Comparison of ENCODE assay signal across 25 mouse cellular contexts in genomic region chr5:147623747-147624146, GRCm38 (mm10).
DNase-seq lines count a peak whose midpoint lies in the region; ATAC-seq and TF ChIP-seq lines count a peak whose summit lies in the region.
"Had no signal": no experiment of that assay in that cellular context is flagged by ENCODE, and none has a peak within 500 bp of the region (broad histone marks: within the 10 kb centered on the region; RNA-seq: fewer than 3 reads in every experiment).

No protein-coding gene starts in this region.

- no peaks in the 10 kb centered on the region for H3K27me3 ChIP-seq in heart, embryonic 13.5 days (replicated peaks)
- no peaks in the 10 kb centered on the region for H3K27me3 ChIP-seq in lung, embryonic 14.5 days (ENCODE audit: insufficient read depth, low read length)
- no peaks in the 10 kb centered on the region for H3K27me3 ChIP-seq in intestine, embryonic 16.5 days (replicated peaks; ENCODE audit: control insufficient read depth, insufficient read depth, low read length)
- no peaks in the 10 kb centered on the region for H3K27me3 ChIP-seq in stomach, embryonic 15.5 days (replicated peaks)
- H3K27me3 ChIP-seq in hindbrain, embryonic 12.5 days = no peaks in the 10 kb centered on the region
- H3K27me3 ChIP-seq: limb, embryonic 13.5 days; midbrain, embryonic 15.5 days had no signal

- ATAC-seq in heart, embryonic 13.5 days (ENCODE audit: extremely low read depth, insufficient number of reproducible peaks, low FRiP score, low TSS enrichment) = no peak
- no peak for ATAC-seq in lung, embryonic 14.5 days (ENCODE audit: insufficient read depth)
- ATAC-seq in intestine, embryonic 16.5 days = no peak
- peak; percentile 56 for ATAC-seq in stomach, embryonic 15.5 days (ENCODE audit: insufficient read depth, low FRiP score, low read depth)
- ATAC-seq in hindbrain, embryonic 12.5 days (ENCODE audit: low FRiP score) = no peak
- ATAC-seq: CD4-positive, CD25-positive, alpha-beta regulatory T cell, adult 4 months; forebrain, embryonic 14.5 days; midbrain, embryonic 15.5 days had no signal

- peak overlapping the region; percentile 62; the same call in 1 of the 2 replicates for H3K9ac ChIP-seq in heart, embryonic 13.5 days
- H3K9ac ChIP-seq in lung, embryonic 14.5 days = no peak overlapping the region
- H3K9ac ChIP-seq in intestine, embryonic 16.5 days (ENCODE audit: low read depth, low read length) = no peak overlapping the region
- H3K9ac ChIP-seq in stomach, embryonic 15.5 days = no peak overlapping the region
- no peak overlapping the region for H3K9ac ChIP-seq in hindbrain, embryonic 12.5 days
- H3K9ac ChIP-seq: hindbrain, embryonic 14.5 days; limb, embryonic 13.5 days; midbrain, embryonic 15.5 days had no signal

- DNase-seq in heart, adult 11 months = no peak
- DNase-seq in lung, embryonic 14.5 days = no peak
- no peak for DNase-seq in lung, postnatal 25 days (ENCODE audit: low spot score)
- DNase-seq: adrenal gland, postnatal 14 days; cerebellum, adult 11 months; cerebellum, adult 9-10 months; cerebellum, postnatal 36 days; gastrocnemius, postnatal 25 days; heart, adult 2 months; kidney, adult 2 months; kidney, postnatal 36 days; lung, postnatal 10 days; right cerebral cortex, postnatal 25 days; thymus, postnatal 25 days had no signal

- H3K27ac ChIP-seq in heart, embryonic 13.5 days (replicated peaks) = peak overlapping the region; percentile 34; the same call in 1 of the 2 replicates
- H3K27ac ChIP-seq in lung, embryonic 14.5 days (ENCODE audit: low read depth) = no peak overlapping the region
- no peak overlapping the region for H3K27ac ChIP-seq in intestine, embryonic 16.5 days (ENCODE audit: low read length)
- no peak overlapping the region for H3K27ac ChIP-seq in stomach, embryonic 15.5 days
- no peak overlapping the region for H3K27ac ChIP-seq in hindbrain, embryonic 12.5 days
- H3K27ac ChIP-seq: heart, adult 2 months; hindbrain, embryonic 14.5 days; layer of hippocampus, adult 2 months; limb, embryonic 13.5 days; midbrain, embryonic 15.5 days had no signal

- WGBS in heart, embryonic 13.5 days = 18% methylated on average over 10 of the region's 10 CpGs
- 42% methylated on average over 10 of the region's 10 CpGs for WGBS in lung, embryonic 14.5 days
- 53% methylated on average over 10 of the region's 10 CpGs for WGBS in intestine, embryonic 16.5 days
- WGBS in stomach, embryonic 15.5 days = 50% methylated on average over 10 of the region's 10 CpGs
- 88% methylated on average over 10 of the region's 10 CpGs for WGBS in hindbrain, embryonic 12.5 days

- no peak for TF ChIP-seq CTCF in lung, embryonic 14.5 days (IDR thresholded peaks at IDR 0.05; ENCODE audit: low read depth)

- H3K4me1 ChIP-seq in heart, embryonic 13.5 days = peaks cover 27% of the 10 kb centered on the region
- peaks cover 3% of the 10 kb centered on the region; the same call in 1 of the 2 replicates for H3K4me1 ChIP-seq in lung, embryonic 14.5 days (ENCODE audit: insufficient read depth)
- H3K4me1 ChIP-seq in intestine, embryonic 16.5 days (ENCODE audit: control insufficient read depth, insufficient read depth, low read length) = 0 out of 2 replicates have a peak, but pooled peaks cover 7% of the 10 kb centered on the region
- H3K4me1 ChIP-seq in stomach, embryonic 15.5 days = no peaks in the 10 kb centered on the region
- peaks cover 3% of the 10 kb centered on the region for H3K4me1 ChIP-seq in hindbrain, embryonic 12.5 days

- peaks cover 12% of the 10 kb centered on the region; the same call in 1 of the 2 replicates for H3K9me3 ChIP-seq in heart, embryonic 13.5 days
- no peaks in the 10 kb centered on the region for H3K9me3 ChIP-seq in lung, embryonic 14.5 days (ENCODE audit: low read depth, low read length)
- H3K9me3 ChIP-seq in intestine, embryonic 16.5 days (ENCODE audit: control insufficient read depth, low read length) = no peaks in the 10 kb centered on the region
- H3K9me3 ChIP-seq in stomach, embryonic 15.5 days = no peaks in the 10 kb centered on the region
- 0 out of 2 replicates have a peak, but pooled peaks cover 4% of the 10 kb centered on the region for H3K9me3 ChIP-seq in hindbrain, embryonic 12.5 days (replicated peaks)
- H3K9me3 ChIP-seq: limb, embryonic 13.5 days; midbrain, embryonic 15.5 days had no signal

- H3K4me2 ChIP-seq in heart, embryonic 13.5 days = peak overlapping the region; percentile 62
- H3K4me2 ChIP-seq in lung, embryonic 14.5 days = peak overlapping the region; percentile 27; the same call in 1 of the 2 replicates
- peak overlapping the region; percentile 41 for H3K4me2 ChIP-seq in intestine, embryonic 16.5 days (ENCODE audit: low read depth, low read length)
- peak overlapping the region; percentile 14 for H3K4me2 ChIP-seq in stomach, embryonic 15.5 days
- no peak overlapping the region for H3K4me2 ChIP-seq in hindbrain, embryonic 12.5 days (replicated peaks)
- H3K4me2 ChIP-seq: hindbrain, embryonic 14.5 days; limb, embryonic 13.5 days; liver, embryonic 11.5 days; midbrain, embryonic 15.5 days had no signal

- H3K4me3 ChIP-seq in heart, embryonic 13.5 days = peak overlapping the region; percentile 43
- no peak overlapping the region for H3K4me3 ChIP-seq in lung, embryonic 14.5 days (ENCODE audit: low read depth, low read length)
- H3K4me3 ChIP-seq in intestine, embryonic 16.5 days (ENCODE audit: low read length) = no peak overlapping the region
- no peak overlapping the region for H3K4me3 ChIP-seq in stomach, embryonic 15.5 days (replicated peaks)
- no peak overlapping the region for H3K4me3 ChIP-seq in hindbrain, embryonic 12.5 days
- H3K4me3 ChIP-seq: heart, adult 2 months; layer of hippocampus, adult 2 months; limb, embryonic 13.5 days; midbrain, embryonic 15.5 days had no signal

- H3K36me3 ChIP-seq in heart, embryonic 13.5 days = peaks cover 35% of the 10 kb centered on the region
- no peaks in the 10 kb centered on the region for H3K36me3 ChIP-seq in lung, embryonic 14.5 days (ENCODE audit: insufficient read depth)
- H3K36me3 ChIP-seq in intestine, embryonic 16.5 days (ENCODE audit: control insufficient read depth, insufficient read depth, low read length) = no peaks in the 10 kb centered on the region
- H3K36me3 ChIP-seq in stomach, embryonic 15.5 days = no peaks in the 10 kb centered on the region
- no peaks in the 10 kb centered on the region for H3K36me3 ChIP-seq in hindbrain, embryonic 12.5 days
- H3K36me3 ChIP-seq: limb, embryonic 13.5 days; midbrain, embryonic 15.5 days had no signal
